Mouse (Mus musculus): ENCODE results near the gene AC170998.1.
A peak's percentile ranks its signal among the peaks of the same experiment; 100 is the strongest.
"Not testable (repeated sequence)": the region's sequence is repeated elsewhere in the genome, so short reads cannot be mapped to it uniquely, and the experiment has no call there.

The AC170998.1 gene

DNA sequence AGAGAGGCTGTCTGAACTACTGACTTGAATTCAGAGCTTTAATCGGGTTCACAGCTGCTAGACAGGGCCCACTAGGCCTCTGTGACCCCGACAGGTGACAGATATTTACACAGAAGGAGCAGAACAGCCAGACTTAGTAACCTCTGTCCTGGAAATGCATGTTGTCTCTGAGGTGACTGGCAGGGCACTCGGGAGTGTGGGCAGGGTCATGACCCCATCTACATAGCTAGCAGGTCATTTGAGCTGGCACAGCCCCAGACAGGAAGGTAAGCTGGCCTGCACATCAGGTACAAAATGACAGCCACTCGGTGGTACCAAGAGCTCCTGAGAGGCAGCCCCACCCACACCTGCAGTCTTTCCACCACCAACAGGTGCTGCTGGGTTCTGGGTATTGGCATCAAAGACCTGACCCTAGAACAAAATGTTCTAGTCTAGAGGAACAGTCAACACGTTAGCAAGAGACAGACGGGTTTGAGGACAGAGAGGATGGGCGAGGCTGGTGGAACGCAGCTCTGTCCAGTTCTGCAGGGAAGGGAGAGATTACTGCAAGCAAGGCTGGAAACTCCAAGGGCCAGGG, 34.9 kb downstream of the AC170998.1 start:
- no peak for DNase-seq

DNA sequence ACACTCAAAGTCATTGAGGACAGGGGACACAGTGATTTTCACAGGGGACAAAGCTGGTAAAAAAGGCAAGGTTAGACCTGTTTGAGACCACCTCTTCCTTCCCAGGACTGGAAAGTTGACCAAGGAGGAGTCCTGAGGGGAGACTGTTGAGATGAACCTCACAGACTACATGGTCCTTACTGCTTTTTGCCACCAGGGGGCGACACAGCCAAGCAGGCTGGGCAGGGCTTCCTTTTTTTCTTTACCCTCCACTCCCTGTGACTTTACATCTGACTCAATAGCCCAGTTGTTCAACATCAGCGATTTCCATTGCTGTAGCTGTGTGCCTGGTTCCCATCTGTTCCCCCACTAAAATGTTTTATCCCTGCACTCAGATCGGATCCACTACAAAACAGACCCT, 36.0 kb downstream of the AC170998.1 start:
- DNase-seq: peak; percentile 30 to 45

DNA sequence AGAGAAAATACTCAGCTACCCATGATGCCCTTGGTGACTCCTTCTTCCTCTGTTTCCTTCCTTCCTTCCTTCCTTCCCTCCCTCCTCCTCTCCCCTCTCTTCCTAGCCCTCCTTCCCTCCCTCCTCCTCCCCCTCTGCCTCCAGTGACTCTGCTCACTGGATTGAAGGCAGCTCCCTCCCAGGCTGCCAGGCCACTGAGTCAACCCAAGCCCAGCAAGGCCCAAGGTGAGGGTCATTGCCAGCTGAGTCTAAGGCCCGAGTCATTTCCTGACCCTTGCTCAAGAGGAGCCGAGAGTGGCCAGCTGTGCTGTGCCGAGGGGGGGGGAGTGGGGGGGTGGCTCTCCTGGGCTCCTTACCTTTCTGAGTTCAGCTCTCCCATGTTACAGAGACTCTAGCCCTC, 40.3 kb downstream of the AC170998.1 start:
- DNase-seq: no peak

DNA sequence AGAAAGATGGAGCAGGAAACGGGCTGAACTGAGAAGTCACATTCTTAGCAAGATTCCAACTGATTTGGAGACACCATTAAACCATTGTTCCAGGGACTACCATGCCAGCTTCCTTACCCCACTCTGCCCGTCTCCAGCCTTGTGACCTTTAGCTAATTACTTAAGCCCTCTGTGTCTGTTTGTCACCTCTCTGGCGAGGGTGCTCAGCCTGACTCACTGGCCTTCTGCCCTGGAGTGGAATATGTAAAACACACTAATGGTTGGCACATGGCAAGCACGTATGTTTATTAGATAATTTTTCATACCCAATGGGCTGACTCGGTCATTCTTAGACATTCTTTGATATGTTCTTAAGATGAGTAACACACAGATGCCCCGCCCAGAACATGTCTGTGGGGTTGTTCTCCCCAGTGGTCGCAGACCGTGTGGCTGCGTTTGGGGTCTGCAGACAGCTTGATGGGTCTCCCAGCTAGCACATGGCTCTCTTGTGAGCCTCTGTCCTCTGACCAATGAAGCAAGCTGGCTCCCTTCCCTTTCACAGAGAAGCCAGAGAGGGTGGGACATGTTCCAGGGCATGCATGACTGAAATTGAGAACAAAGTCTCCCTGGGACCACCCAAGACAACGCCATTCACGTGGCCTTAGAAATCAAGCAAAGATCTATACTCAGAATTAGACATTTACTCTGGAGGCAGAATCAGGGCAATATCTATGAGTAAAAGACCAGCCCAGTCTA, 41.1 kb downstream of the AC170998.1 start:
- DNase-seq: no peak

DNA sequence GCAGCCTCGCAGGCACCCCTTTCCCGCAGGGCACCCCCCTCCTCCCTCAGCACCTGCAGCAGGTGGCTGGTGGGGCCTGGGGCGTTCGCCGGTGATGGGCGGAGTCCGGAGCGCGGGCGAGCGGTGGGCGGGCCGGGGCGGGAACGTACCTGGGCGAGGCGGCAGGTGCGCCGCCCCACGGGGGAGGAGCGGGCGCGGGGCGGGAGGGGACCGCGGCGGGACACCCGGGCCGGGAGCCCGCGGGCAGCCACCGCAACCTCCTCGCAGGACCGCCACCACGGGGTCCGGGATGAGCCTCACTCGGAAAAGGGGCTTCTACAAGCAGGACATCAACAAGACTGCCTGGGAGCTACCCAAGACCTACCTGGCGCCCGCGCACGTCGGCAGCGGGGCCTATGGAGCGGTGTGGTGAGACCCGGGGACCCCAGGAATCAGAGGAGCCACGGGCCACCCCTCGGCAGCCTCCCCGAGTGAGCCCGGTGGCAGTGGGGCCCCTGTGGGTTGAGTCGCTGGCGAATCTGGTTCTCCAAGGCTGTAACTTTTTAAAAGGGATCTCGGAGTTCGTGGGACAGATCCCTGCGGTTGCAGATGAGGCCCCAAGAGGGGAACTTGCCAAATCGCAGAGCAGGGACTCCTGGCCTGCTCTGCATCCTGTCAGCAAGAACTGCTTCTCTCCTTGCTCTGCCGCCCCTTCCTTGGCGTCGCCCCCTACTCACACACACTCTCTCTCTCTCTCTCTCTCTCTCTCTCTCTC, 43.4 kb downstream of the AC170998.1 start, which contains the start of gene Mapk13:
Mapk13 (plus strand) TSS at position 177 of the 754 bp plus-strand sequence.
- no peak for DNase-seq

DNA sequence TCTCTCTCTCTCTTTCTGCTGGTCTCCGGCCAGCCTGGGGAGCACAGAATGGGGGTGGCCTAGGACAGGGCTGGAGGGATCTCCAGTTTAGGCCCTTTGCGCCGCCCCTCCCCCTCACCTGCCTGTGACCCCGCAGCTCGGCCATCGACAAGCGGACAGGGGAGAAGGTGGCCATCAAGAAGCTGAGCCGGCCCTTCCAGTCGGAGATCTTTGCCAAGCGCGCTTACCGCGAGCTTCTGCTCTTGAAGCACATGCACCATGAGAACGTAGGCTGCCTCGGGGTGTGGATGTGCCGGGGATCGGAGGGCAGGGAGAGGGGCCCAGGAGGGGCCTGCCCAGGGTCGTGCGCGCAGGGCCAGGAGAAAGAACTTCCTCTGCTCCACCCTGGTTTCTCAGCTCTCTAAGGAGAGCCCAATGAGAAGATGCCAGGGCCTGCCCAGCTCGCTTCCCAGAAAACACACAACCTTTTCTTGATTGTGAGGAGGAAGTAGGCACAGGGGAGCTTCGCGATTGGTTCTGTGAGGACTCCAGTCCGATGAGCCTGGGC, 44.1 kb downstream of the AC170998.1 start:
- no peak for DNase-seq

DNA sequence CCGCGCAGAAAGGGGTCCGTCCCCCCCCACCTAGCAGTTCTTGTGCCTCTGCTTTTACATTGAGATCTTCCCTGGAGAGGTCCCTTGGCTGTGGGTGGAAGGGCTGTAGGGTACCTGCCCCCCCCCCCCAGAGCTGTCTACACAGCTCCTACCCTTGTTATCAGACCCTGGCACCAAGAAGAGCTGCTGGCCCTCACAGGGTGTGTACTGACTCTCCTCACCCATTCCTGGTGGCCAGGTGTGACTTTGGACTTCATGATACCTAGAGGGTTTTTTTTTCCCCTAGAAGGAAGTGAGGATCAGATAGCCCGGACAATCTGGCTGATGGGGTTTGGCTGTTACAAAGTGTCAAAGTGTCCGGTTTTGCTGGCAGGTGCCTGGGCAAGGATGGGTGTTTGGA, 45.4 kb downstream of the AC170998.1 start:
- DNase-seq: no peak

DNA sequence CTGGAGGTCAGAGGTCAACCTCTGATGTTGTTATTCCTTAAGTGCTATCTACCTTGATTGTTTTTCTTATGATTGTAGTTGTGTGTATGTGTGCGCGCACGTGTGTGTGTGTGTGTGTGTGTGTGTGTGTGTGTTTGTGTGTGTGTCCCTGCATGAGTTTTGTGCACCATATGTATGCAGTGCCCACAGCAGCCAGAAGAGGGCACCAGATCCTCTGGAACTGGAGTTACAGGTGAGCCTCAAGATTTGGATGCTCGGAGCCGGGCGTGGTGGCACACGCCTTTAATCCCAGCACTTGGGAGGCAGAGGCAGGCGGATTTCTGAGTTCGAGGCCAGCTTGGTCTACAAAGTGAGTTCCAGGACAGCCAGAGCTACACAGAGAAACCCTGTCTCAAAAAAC, 48.4 kb downstream of the AC170998.1 start:
- DNase-seq: not testable (repeated sequence)

DNA sequence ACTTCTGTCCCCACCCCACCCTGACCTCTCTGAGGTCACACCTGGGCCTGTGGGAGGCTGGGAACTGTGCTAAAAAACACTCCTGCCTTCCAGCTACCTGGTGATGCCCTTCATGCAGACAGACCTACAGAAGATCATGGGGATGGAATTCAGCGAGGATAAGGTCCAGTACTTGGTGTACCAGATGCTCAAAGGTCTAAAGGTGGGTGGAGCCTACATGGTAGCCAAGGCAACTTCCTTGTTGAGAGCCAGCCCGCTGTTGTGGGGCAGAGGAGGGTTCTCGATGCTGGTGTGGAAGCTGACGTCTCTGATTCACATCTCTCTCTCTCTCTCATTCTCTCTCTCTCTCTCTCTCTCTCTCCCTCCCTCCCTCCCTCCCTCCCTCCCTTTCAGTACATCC, 49.3 kb downstream of the AC170998.1 start:
- no peak for DNase-seq
